Comparison of ENCODE assay signal across 27 mouse cellular contexts in the genomic region with DNA sequence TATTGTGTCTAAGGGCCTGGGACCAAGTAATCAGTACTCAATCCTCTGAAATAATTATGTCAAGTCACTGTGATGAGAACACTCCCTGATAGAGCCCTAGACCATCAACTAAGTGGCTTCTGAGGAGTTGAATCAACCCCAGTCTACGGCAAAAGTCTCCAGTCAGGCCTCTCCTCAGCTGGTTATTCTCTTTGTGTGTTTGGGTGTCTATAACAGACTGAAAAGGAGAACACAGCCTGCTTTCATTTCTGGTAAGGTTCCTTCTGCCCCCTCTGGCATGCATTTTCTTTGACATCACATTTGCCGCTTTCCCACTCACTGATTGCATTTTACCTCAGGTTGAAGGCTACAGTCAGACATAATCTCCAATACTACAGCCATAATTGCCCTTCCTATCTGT.
DNase-seq lines count a peak whose midpoint lies in the region; ATAC-seq and TF ChIP-seq lines count a peak whose summit lies in the region.
"Had no signal": no experiment of that assay in that cellular context is flagged by ENCODE, and none has a peak within 500 bp of the region (broad histone marks: within the 10 kb centered on the region; RNA-seq: fewer than 3 reads in every experiment).

No protein-coding gene starts in this region.

- DNase-seq in forebrain, embryonic 14.5 days (ENCODE audit: low spot score): peak; percentile 14
- no peak for DNase-seq in limb, embryonic 10.5 days (ENCODE audit: low spot score)
- no peak for DNase-seq in forebrain, postnatal 0 days
- no peak for DNase-seq in liver
- DNase-seq: adrenal gland, postnatal 14 days; cerebellum, adult 18-20 months; cerebellum, adult 9-10 months; cerebellum, postnatal 25 days; embryo, embryonic 11 days; gastrocnemius, postnatal 10 days; gastrocnemius, postnatal 36 days; heart, adult 2 months; heart, postnatal 14 days; heart, postnatal 4 days; kidney, adult 2 months had no signal

- peak overlapping the region; percentile 57; the same call in 1 of the 2 replicates for H3K27ac ChIP-seq in forebrain, embryonic 14.5 days (ENCODE audit: low read depth, low read length)
- no peak overlapping the region for H3K27ac ChIP-seq in forebrain, embryonic 12.5 days
- 0 out of 2 replicates have a peak overlapping the region, but pooled peaks have one; percentile 3 for H3K27ac ChIP-seq in limb, embryonic 13.5 days
- H3K27ac ChIP-seq in limb, embryonic 10.5 days: no peak overlapping the region
- no peak overlapping the region for H3K27ac ChIP-seq in forebrain, postnatal 0 days (ENCODE audit: low read depth, low read length)
- H3K27ac ChIP-seq: embryonic facial prominence, embryonic 10.5 days; embryonic facial prominence, embryonic 13.5 days; heart, adult 2 months; heart, embryonic 10.5 days; heart, embryonic 13.5 days; hindbrain, embryonic 14.5 days; hindbrain, postnatal 0 days had no signal

- H3K9ac ChIP-seq in forebrain, embryonic 14.5 days (ENCODE audit: low read length): no peak overlapping the region
- no peak overlapping the region for H3K9ac ChIP-seq in forebrain, embryonic 12.5 days
- H3K9ac ChIP-seq in limb, embryonic 13.5 days: no peak overlapping the region
- no peak overlapping the region for H3K9ac ChIP-seq in forebrain, postnatal 0 days
- H3K9ac ChIP-seq: embryonic facial prominence, embryonic 13.5 days; heart, embryonic 13.5 days; hindbrain, embryonic 14.5 days had no signal

- no peaks in the 10 kb centered on the region for H3K27me3 ChIP-seq in forebrain, embryonic 14.5 days (replicated peaks; ENCODE audit: control insufficient read depth, insufficient read depth, low read length)
- H3K27me3 ChIP-seq in forebrain, embryonic 12.5 days: no peaks in the 10 kb centered on the region
- H3K27me3 ChIP-seq in limb, embryonic 13.5 days: no peaks in the 10 kb centered on the region
- H3K27me3 ChIP-seq in limb, embryonic 10.5 days (ENCODE audit: low read depth, poor library complexity, severe bottlenecking): no peaks in the 10 kb centered on the region
- no peaks in the 10 kb centered on the region for H3K27me3 ChIP-seq in forebrain, postnatal 0 days (ENCODE audit: insufficient read depth, low read length)
- H3K27me3 ChIP-seq: embryonic facial prominence, embryonic 13.5 days; heart, embryonic 13.5 days had no signal

- no peaks in the 10 kb centered on the region for H3K4me1 ChIP-seq in forebrain, embryonic 14.5 days (ENCODE audit: control insufficient read depth, insufficient read depth, low read length)
- H3K4me1 ChIP-seq in forebrain, embryonic 12.5 days: no peaks in the 10 kb centered on the region; the same call in 1 of the 2 replicates
- no peaks in the 10 kb centered on the region for H3K4me1 ChIP-seq in limb, embryonic 13.5 days
- no peaks in the 10 kb centered on the region for H3K4me1 ChIP-seq in limb, embryonic 10.5 days
- no peaks in the 10 kb centered on the region for H3K4me1 ChIP-seq in forebrain, postnatal 0 days (ENCODE audit: insufficient read depth)
- H3K4me1 ChIP-seq: embryonic facial prominence, embryonic 10.5 days; embryonic facial prominence, embryonic 13.5 days; heart, embryonic 10.5 days; heart, embryonic 13.5 days had no signal

- 52% methylated on average over 2 of the region's 2 CpGs for whole genome bisulfite sequencing in forebrain, embryonic 14.5 days
- WGBS in forebrain, embryonic 12.5 days: 77% methylated on average over 2 of the region's 2 CpGs
- WGBS in limb, embryonic 13.5 days: 82% methylated on average over 2 of the region's 2 CpGs
- WGBS in limb, embryonic 10.5 days: 83% methylated on average over 2 of the region's 2 CpGs
- WGBS in forebrain, postnatal 0 days: 46% methylated on average over 2 of the region's 2 CpGs

- H3K4me2 ChIP-seq in forebrain, embryonic 14.5 days (ENCODE audit: low read length): no peak overlapping the region
- no peak overlapping the region for H3K4me2 ChIP-seq in forebrain, embryonic 12.5 days
- no peak overlapping the region for H3K4me2 ChIP-seq in limb, embryonic 13.5 days (replicated peaks)
- no peak overlapping the region for H3K4me2 ChIP-seq in forebrain, postnatal 0 days (ENCODE audit: low read depth)
- H3K4me2 ChIP-seq: embryonic facial prominence, embryonic 13.5 days; heart, embryonic 13.5 days; hindbrain, embryonic 14.5 days had no signal

- ATAC-seq in forebrain, embryonic 14.5 days: peak; percentile 40
- no peak for ATAC-seq in forebrain, embryonic 12.5 days (ENCODE audit: low FRiP score)
- ATAC-seq in limb, embryonic 13.5 days (ENCODE audit: low FRiP score, low read depth): no peak
- ATAC-seq in forebrain, postnatal 0 days: 0 out of 2 replicates have a peak, but pooled peaks have one; percentile 29
- ATAC-seq: CD4-positive, CD25-positive, alpha-beta regulatory T cell, adult 4 months; hindbrain, postnatal 0 days; inflammation-experienced regulatory T-cells, adult 6 months; intestine, embryonic 16.5 days had no signal

- no peak for TF ChIP-seq CTCF in forebrain, postnatal 0 days (IDR thresholded peaks at IDR 0.05; ENCODE audit: low read depth)

- no peaks in the 10 kb centered on the region for H3K9me3 ChIP-seq in forebrain, embryonic 14.5 days (replicated peaks; ENCODE audit: control insufficient read depth, low read length)
- H3K9me3 ChIP-seq in forebrain, embryonic 12.5 days: no peaks in the 10 kb centered on the region
- H3K9me3 ChIP-seq in limb, embryonic 13.5 days: no peaks in the 10 kb centered on the region
- no peaks in the 10 kb centered on the region for H3K9me3 ChIP-seq in limb, embryonic 10.5 days (replicated peaks)
- no peaks in the 10 kb centered on the region for H3K9me3 ChIP-seq in forebrain, postnatal 0 days (ENCODE audit: low read length)
- H3K9me3 ChIP-seq: embryonic facial prominence, embryonic 10.5 days; embryonic facial prominence, embryonic 13.5 days; heart, embryonic 10.5 days; heart, embryonic 13.5 days had no signal

- H3K4me3 ChIP-seq in forebrain, embryonic 14.5 days (ENCODE audit: low read depth, low read length): no peak overlapping the region
- H3K4me3 ChIP-seq in forebrain, embryonic 12.5 days (replicated peaks): no peak overlapping the region
- H3K4me3 ChIP-seq in limb, embryonic 13.5 days: no peak overlapping the region
- no peak overlapping the region for H3K4me3 ChIP-seq in limb, embryonic 10.5 days
- no peak overlapping the region for H3K4me3 ChIP-seq in forebrain, postnatal 0 days (ENCODE audit: low read depth, low read length)
- H3K4me3 ChIP-seq: embryonic facial prominence, embryonic 10.5 days; embryonic facial prominence, embryonic 13.5 days; erythroblast, embryonic 14.5 days; heart, adult 2 months; heart, embryonic 10.5 days; heart, embryonic 13.5 days had no signal

- no peaks in the 10 kb centered on the region for H3K36me3 ChIP-seq in forebrain, embryonic 14.5 days (ENCODE audit: control insufficient read depth, insufficient read depth, low read length)
- H3K36me3 ChIP-seq in forebrain, embryonic 12.5 days (replicated peaks): no peaks in the 10 kb centered on the region
- H3K36me3 ChIP-seq in limb, embryonic 13.5 days: no peaks in the 10 kb centered on the region
- no peaks in the 10 kb centered on the region for H3K36me3 ChIP-seq in limb, embryonic 10.5 days
- no peaks in the 10 kb centered on the region for H3K36me3 ChIP-seq in forebrain, postnatal 0 days (ENCODE audit: insufficient read depth)
- H3K36me3 ChIP-seq: embryonic facial prominence, embryonic 10.5 days; embryonic facial prominence, embryonic 13.5 days; heart, embryonic 10.5 days; heart, embryonic 13.5 days had no signal

Comparison
In these comparisons a context has a peak if more than half of its experiments do, and no peak if none do; other contexts are left out.
1. ATAC-seq: peak in forebrain, embryonic 14.5 days (single experiment) and forebrain, postnatal 0 days (single experiment); none in forebrain, embryonic 12.5 days (single experiment) and limb, embryonic 13.5 days (single experiment).
2. H3K27ac ChIP-seq: peak in forebrain, embryonic 14.5 days (single experiment) and limb, embryonic 13.5 days (single experiment); none in forebrain, embryonic 12.5 days (single experiment), limb, embryonic 10.5 days (single experiment) and forebrain, postnatal 0 days (single experiment).